Mouse (Mus musculus) hindbrain, embryonic 10.5 days (tissue): Measurements from ENCODE around the gene Arhgap6. TPM values are rescaled to one million over a fixed set of nuclear protein-coding genes. Genes with fewer than 3 reads are reported as not detected.
A peak's percentile ranks its signal among the peaks of the same experiment; 100 is the strongest.

Source experiments
- DNase-seq: peaks from one replicate; pipeline ENCODE4 v3.0.0-alpha.2; 2017; ENCODE audit warnings: low spot score
- H3K27ac ChIP-seq: fragments of 300-500 bp; sonication (generic); 2 replicates; pipeline ENCODE4 v1.5.1; 2016; ENCODE audit warnings: mild to moderate bottlenecking, moderate library complexity
- H3K27me3 ChIP-seq: fragments of 300-500 bp; sonication (generic); 2 replicates; pipeline ENCODE4 v1.6.1; 2016; ENCODE audit warnings: mild to moderate bottlenecking; ENCODE audit not compliant: poor library complexity, insufficient read depth, severe bottlenecking
- H3K36me3 ChIP-seq: fragments of 300-500 bp; sonication (generic); 2 replicates; pipeline ENCODE4 v1.6.1; 2016; ENCODE audit warnings: mild to moderate bottlenecking, moderate library complexity
- H3K4me1 ChIP-seq: fragments of 300-500 bp; sonication (generic); replicated peaks from 2 replicates; pipeline ENCODE4 v1.6.1; 2016; ENCODE audit warnings: mild to moderate bottlenecking
- H3K4me3 ChIP-seq: fragments of 300-500 bp; sonication (generic); 2 replicates; pipeline ENCODE4 v1.5.1; 2016; ENCODE audit warnings: mild to moderate bottlenecking, moderate library complexity
- H3K9me3 ChIP-seq: fragments of 300-500 bp; sonication (generic); 2 replicates; pipeline ENCODE4 v1.6.1; 2016; ENCODE audit warnings: mild to moderate bottlenecking, moderate library complexity
- WGBS: fragments of 180-500 bp; shearing (Covaris S2); methylation state at CpG from one replicate; pipeline ENCODE4 v1.1.7; 2016; 5-methylcytosine and 5-hydroxymethylcytosine counted together
- polyA plus RNA-seq: library from polyadenylated mRNA; unstranded; fragments of >200 nt; fragmentation: Nextera tagmentation; extraction: Ambion mirVana; gene quantifications from 2 replicates; pipeline ENCODE4 v1.2.1, GENCODE M21; 2016

The Arhgap6 gene
- 0.72 and 0.76 TPM in 2 replicates for polyA plus RNA-seq

DNA sequence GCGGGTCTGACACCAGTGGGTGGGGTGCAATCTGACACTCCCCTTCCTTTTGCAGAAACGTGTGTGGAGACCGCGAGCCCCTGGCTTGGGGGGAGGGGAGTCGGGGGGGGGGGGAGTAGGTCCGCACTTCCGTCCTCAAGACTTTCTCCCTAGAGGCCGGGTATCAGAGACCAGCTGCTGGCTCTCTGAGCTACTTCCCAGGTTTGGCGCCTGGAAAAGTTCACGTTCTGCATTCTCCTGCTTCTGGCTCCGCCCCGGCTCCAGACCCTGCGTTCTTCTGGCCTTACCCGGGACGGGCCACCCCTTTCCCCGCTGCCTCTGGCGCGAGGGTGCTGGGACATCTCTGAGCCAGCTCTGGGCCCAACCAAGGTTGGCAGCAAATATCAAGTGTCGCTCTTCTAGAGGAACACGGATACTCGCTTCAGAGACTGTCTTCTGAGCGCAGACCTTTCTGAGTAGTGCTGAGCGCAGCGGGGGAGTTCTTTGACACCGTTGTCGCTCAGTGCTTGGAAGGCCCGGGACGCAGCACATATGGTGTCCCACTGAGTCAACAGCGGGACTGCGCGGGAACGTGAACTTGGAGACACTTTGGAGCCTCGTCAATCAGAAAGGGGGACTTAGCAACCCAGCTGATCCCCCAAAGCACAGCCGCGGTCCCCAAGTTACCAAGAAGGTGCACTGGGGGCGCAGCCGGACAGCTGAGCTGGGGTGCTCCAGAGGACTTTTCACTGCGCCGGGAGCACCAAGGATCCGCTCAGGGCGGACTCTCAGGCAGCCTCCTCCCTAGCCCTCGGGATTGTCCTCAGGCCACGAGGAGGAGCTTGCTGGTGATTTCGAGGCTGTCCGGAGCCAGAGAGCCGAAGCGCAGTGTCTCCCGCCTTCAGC lies at the start of gene Arhgap6:
Gene Arhgap6 (plus strand): TSS at position 126 of the 885 bp plus-strand sequence.
- H3K36me3 ChIP-seq, result no peaks in the 10 kb centered on the region
- no peaks in the 10 kb centered on the region for H3K9me3 ChIP-seq
- peaks cover 16% of the 10 kb centered on the region; the same call in 1 of the 2 replicates for H3K4me1 ChIP-seq
- 19% methylated on average over 45 of the region's 48 CpGs for WGBS
- DNase-seq, result peak; percentile 26
- H3K4me3 ChIP-seq, result peak within 1 kb of the TSS; percentile 53
- H3K27me3 ChIP-seq, result peaks cover 69% of the 10 kb centered on the region
- no peak within 1 kb of the TSS for H3K27ac ChIP-seq

GRCm38 (mm10) chrX:168747011-168747410 lies 47.9 kb upstream of the Arhgap6 start:
- DNase-seq, result no peak
- 52% methylated on average over 2 of the region's 2 CpGs for WGBS

DNA sequence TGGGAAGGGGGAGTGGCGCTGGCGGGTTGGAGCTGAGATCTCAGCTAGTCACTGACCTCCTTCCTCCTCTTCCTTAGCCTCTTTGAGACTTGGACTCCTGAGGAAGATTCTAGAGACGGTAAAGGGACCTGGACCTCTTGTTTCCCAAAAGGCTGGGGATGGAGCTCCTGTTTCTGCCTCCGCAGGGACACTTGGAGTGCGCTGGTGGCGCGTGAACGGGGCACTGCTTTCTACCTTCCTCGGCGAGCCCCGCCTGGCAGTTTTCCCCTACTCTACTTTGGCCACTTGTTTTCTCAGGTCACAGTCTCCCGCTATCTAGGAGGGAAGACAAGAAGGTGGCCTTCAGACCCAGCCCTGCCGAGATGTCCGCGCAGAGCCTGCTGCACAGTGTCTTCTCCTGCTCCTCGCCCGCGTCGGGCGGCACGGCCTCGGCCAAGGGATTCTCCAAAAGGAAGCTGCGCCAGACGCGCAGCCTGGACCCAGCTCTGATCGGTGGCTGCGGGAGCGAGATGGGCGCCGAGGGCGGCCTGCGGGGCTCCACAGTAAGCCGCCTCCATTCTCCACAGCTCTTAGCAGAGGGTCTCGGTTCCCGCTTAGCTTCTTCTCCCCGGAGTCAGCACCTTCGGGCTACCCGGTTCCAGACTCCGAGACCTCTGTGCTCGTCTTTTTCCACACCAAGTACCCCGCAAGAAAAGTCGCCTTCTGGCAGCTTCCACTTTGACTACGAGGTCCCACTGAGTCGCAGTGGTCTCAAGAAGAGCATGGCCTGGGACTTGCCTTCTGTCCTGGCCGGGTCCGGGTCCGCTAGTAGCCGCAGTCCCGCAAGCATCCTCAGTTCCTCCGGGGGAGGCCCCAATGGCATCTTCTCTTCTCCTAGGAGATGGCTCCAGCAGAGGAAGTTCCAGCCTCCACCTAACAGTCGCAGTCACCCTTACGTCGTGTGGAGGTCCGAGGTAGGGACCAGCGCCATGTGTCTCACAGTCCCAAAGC lies 1.3 kb downstream of the Arhgap6 start:
- H3K4me1 ChIP-seq, result peaks cover 16% of the 10 kb centered on the region; the same call in 1 of the 2 replicates
- no peaks in the 10 kb centered on the region for H3K9me3 ChIP-seq
- H3K4me3 ChIP-seq, result peak overlapping the region; percentile 53
- WGBS, result 22% methylated on average over 55 of the region's 55 CpGs
- no peaks in the 10 kb centered on the region for H3K36me3 ChIP-seq
- peaks cover 77% of the 10 kb centered on the region for H3K27me3 ChIP-seq
- H3K27ac ChIP-seq, result no peak overlapping the region
- peak; percentile 52 for DNase-seq

More at GRCm38 (mm10) chrX:168747011-168747410, 47.9 kb upstream of the Arhgap6 start:
- no peak overlapping the region for H3K27ac ChIP-seq
- H3K36me3 ChIP-seq, result no peaks in the 10 kb centered on the region
- no peak overlapping the region for H3K4me3 ChIP-seq
- H3K27me3 ChIP-seq, result peaks cover 20% of the 10 kb centered on the region; the same call in 1 of the 2 replicates
- H3K4me1 ChIP-seq, result no peaks in the 10 kb centered on the region
- H3K9me3 ChIP-seq, result no peaks in the 10 kb centered on the region

GRCm38 (mm10) chrX:168804677-168805076 lies 9.8 kb downstream of the Arhgap6 start:
- peaks cover 54% of the 10 kb centered on the region for H3K27me3 ChIP-seq
- H3K36me3 ChIP-seq, result no peaks in the 10 kb centered on the region
- H3K4me1 ChIP-seq, result no peaks in the 10 kb centered on the region
- WGBS, result 90% methylated on average over 2 of the region's 2 CpGs
- no peaks in the 10 kb centered on the region for H3K9me3 ChIP-seq
- no peak overlapping the region for H3K27ac ChIP-seq
- no peak for DNase-seq
- H3K4me3 ChIP-seq, result no peak overlapping the region

GRCm38 (mm10) chrX:168810513-168811265 lies 15.8 kb downstream of the Arhgap6 start:
- H3K4me1 ChIP-seq, result no peaks in the 10 kb centered on the region
- peaks cover 29% of the 10 kb centered on the region for H3K27me3 ChIP-seq
- H3K4me3 ChIP-seq, result no peak overlapping the region
- no peak overlapping the region for H3K27ac ChIP-seq
- H3K36me3 ChIP-seq, result no peaks in the 10 kb centered on the region
- 71% methylated on average over 3 of the region's 3 CpGs for WGBS
- no peaks in the 10 kb centered on the region for H3K9me3 ChIP-seq
- DNase-seq, result no peak

DNA sequence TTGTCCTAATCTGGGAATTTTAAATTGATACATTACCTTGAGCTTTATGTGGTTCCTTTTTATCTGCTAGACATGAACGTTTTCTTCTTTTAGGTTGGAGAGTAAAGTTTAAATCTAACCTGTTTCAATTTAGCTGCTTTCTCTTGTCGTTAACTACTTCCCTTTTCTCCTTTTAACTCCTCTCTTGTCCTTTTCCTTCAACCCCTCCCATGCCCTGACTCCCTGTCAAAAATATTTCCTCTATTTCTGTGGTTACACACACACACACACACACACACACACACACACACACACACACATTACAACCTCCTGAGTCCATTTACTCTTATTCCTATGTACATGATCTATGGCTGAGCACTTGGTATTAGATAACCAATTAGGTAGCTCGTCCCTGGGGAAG lies 24.0 kb downstream of the Arhgap6 start:
- DNase-seq, result no peak
- Histone ChIP-seq H3K9me3 (no peaks in the 10 kb centered on the region), H3K4me1 (no peaks in the 10 kb centered on the region), H3K4me3 (no peak overlapping the region), H3K27me3 (peaks cover 51% of the 10 kb centered on the region), H3K36me3 (no peaks in the 10 kb centered on the region), H3K27ac (no peak overlapping the region)
- WGBS, result 80% methylated on average over 3 of the region's 3 CpGs

DNA sequence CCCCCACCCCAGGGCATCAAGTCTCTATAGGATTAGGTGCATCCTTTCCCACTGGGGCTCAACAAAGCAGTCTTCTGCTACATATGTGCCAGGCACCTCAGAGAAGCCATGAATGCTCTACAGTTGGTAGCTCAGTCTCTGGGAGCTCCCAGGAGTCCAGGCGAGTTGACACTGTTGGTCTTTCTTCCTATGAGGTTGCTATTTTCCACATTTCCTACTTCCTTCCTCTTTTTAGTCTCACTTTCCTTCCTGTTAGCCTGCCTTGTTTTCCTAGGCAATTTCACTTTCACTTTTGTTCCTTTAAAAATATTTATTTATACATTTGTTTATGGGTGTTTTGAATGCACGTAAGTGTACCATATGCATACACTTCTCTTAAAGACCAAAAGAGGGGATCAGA lies 29.3 kb downstream of the Arhgap6 start:
- H3K27ac ChIP-seq, result no peak overlapping the region
- H3K4me1 ChIP-seq, result no peaks in the 10 kb centered on the region
- no peaks in the 10 kb centered on the region for H3K9me3 ChIP-seq
- DNase-seq, result no peak
- WGBS, result 78% methylated on average over 2 of the region's 2 CpGs
- H3K27me3 ChIP-seq, result peaks cover 44% of the 10 kb centered on the region
- no peaks in the 10 kb centered on the region for H3K36me3 ChIP-seq
- H3K4me3 ChIP-seq, result no peak overlapping the region

DNA sequence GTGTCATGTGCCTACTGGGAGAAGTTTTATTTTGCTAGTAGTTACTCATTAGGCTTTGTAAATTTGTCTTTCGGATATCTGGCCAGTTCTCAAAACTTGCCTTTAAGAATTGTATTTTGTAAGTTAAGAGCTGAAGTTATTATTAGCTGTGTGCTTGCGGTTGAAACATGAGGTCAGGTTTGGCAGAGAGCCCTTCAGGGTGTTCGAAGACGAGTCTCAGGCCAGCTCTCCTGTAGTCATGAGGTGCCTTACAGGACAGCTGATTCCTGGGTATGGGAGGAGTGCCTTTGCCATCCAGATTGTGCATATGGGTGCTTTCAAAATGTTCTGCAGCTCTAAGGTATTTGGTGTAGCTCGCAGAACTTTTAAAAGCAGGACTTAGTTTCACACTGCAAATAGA lies 37.4 kb downstream of the Arhgap6 start:
- no peaks in the 10 kb centered on the region for H3K36me3 ChIP-seq
- H3K4me3 ChIP-seq, result no peak overlapping the region

GRCm38 (mm10) chrX:168848062-168848461 lies 53.2 kb downstream of the Arhgap6 start:
- H3K4me3 ChIP-seq, result no peak overlapping the region
- H3K9me3 ChIP-seq, result no peaks in the 10 kb centered on the region
- H3K4me1 ChIP-seq, result no peaks in the 10 kb centered on the region
- no peak overlapping the region for H3K27ac ChIP-seq
- no peaks in the 10 kb centered on the region for H3K36me3 ChIP-seq
- DNase-seq, result no peak
- H3K27me3 ChIP-seq, result peaks cover 52% of the 10 kb centered on the region

More for the DNA sequence above, 37.4 kb downstream of the Arhgap6 start:
- no peaks in the 10 kb centered on the region for H3K9me3 ChIP-seq
- H3K4me1 ChIP-seq, result no peaks in the 10 kb centered on the region
- no peak overlapping the region for H3K27ac ChIP-seq
- 94% methylated on average over 5 of the region's 5 CpGs for WGBS
- no peak for DNase-seq
- H3K27me3 ChIP-seq, result peaks cover 52% of the 10 kb centered on the region

DNA sequence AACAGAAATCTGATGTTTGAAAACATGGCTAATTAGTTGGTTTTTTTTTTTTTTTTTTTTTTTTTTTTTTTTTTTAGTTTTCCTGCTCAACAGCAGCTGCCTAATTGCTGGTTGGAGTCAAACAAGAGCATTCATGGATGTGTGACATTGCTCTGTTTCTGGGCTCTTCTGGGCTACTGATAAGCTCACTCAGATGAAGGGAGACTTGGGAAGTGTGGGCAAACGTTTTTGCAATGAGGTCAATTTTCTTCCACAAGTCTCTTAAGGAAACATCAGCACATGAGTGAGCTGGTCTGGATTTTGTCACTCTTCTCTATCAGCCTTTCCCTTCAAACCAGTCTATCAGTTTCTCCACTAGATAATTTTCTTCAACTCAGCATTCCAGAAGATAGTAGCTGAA lies 79.8 kb downstream of the Arhgap6 start:
- H3K36me3 ChIP-seq, result no peaks in the 10 kb centered on the region
- DNase-seq, result no peak
- no peaks in the 10 kb centered on the region for H3K4me1 ChIP-seq
- no peak overlapping the region for H3K27ac ChIP-seq
- 38% methylated on average over 1 of the region's 1 CpGs for WGBS
- no peak overlapping the region for H3K4me3 ChIP-seq
- H3K9me3 ChIP-seq, result no peaks in the 10 kb centered on the region
- H3K27me3 ChIP-seq, result peaks cover 5% of the 10 kb centered on the region; the same call in 1 of the 2 replicates

DNA sequence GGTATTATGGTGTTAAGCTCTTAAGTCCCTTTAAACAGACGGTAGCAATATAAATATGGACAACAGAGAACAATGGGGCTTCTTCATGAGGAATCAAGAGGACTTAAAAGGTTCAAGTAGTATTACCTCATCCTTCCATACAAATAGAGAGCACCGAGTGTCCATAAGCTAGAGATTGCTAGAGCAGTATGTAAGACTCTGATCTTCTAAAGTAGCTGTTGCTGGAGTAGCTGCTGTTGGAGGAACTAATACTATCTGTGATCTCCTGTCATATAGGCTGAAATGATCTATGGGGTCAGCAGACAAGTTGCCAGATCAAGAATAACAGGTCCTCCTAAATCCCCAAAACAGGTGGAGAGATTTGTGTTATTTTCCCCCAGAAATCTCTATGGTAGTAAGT lies 108.7 kb downstream of the Arhgap6 start:
- peaks cover 45% of the 10 kb centered on the region for H3K27me3 ChIP-seq
- 89% methylated on average over 2 of the region's 2 CpGs for WGBS

GRCm38 (mm10) chrX:168904086-168904485 lies 109.2 kb downstream of the Arhgap6 start:
- 78% methylated on average over 3 of the region's 3 CpGs for WGBS
- Histone ChIP-seq H3K4me1 (no peaks in the 10 kb centered on the region), H3K27me3 (peaks cover 42% of the 10 kb centered on the region), H3K27ac (no peak overlapping the region), H3K36me3 (no peaks in the 10 kb centered on the region), H3K9me3 (no peaks in the 10 kb centered on the region), H3K4me3 (no peak overlapping the region)
- DNase-seq, result no peak

More for the DNA sequence above, 108.7 kb downstream of the Arhgap6 start:
- DNase-seq, result no peak
- Histone ChIP-seq H3K4me1 (no peaks in the 10 kb centered on the region), H3K36me3 (no peaks in the 10 kb centered on the region), H3K4me3 (no peak overlapping the region), H3K27ac (no peak overlapping the region), H3K9me3 (no peaks in the 10 kb centered on the region)
